Mouse (Mus musculus): ENCODE measurements around the gene Gmpr2.

Gmpr2 gene

DNA sequence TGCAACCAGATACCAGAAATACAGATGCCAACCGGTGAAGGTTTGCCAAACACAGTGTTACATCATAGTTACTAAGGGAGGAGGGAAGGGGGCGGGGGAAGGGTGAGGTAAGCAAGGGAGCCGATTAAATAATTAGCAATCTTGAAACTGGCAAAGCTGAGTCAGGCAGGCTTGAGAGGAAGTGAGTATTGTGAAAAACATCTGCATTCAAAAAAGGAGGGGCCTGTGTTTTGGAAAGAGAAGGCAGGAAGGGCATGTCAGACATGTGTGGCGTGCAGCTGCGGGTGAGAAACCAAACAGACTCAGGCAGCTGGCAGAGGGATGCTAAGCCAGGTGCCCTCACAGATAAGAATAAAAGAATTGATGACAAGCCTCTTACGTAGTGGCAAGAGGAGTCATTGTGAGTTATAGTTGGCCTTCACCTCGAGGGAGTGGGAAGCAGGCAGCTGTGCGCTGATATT is 52.7 kb downstream of the Gmpr2 start:
- DNase-seq (ENCODE audit: low read depth, low spot score), result no peak

DNA sequence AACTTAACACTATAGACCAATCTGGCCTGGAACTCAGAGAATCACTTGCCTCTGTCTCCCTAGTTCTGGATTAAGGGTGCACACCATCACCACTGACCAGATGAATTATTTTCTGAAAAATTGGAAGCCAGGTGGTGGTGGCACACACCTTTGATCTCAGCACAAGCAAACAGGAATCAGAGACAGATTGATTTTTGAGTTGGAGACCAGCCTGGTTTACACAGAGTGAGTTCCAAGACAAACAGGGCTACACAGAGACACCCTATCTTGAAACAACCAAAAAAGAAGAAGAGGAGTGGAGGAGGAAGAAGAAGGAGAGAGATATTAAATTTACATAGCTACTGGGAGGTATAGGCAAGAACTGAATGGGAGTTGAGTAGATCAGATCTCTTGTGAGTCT is 54.5 kb downstream of the Gmpr2 start:
- DNase-seq (ENCODE audit: low read depth, low spot score), result no peak

DNA sequence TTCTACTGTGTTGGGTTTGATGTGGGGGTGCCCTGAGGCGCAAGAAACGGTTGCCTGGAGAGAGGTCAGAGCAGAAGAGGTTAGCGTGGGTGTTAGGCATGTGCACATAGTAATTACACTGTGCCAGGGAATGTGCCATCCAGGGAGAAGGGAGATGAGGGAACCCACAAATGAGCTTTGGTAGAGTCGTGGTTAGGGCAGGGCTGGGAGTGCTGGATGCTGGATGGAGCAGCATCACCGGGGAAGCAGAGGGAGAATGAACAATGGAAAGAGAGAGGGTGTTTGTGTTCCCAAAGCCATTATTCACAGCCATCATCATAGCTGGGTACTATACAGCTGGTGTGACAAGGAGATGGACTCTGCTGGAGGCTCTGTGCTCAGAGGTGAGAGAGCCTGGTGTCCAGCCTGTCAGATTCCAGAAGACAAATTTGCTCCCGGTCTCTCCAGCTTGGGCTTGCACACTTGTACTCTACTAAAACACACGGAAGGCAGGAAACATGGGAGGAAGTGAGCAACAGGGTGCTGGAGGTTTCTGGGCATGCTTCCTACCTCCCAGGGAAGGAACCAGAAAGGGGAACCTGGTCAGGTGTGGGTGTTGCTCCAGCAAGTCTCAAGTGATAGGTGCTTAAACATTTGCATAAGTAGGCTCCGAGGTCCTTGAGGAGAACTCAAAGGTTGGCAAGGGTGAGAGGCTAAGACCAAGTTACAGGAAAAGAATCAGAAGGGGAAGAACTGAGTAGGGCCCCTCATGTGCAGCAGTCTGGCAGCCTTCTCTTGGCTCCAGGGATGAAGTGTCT is 56.3 kb downstream of the Gmpr2 start:
- no peak for DNase-seq (ENCODE audit: low read depth, low spot score)
